Mouse (Mus musculus): ENCODE results near the gene Edn2. TPM values are rescaled to one million over a fixed set of nuclear protein-coding genes. Genes with fewer than 3 reads are reported as not detected.
A peak's percentile ranks its signal among the peaks of the same experiment; 100 is the strongest.

Edn2 gene
- 0.46 and 0.60 TPM in 2 replicates for polyA plus RNA-seq (2016; fragmentation: Nextera tagmentation; extraction: Ambion mirVana)

DNA sequence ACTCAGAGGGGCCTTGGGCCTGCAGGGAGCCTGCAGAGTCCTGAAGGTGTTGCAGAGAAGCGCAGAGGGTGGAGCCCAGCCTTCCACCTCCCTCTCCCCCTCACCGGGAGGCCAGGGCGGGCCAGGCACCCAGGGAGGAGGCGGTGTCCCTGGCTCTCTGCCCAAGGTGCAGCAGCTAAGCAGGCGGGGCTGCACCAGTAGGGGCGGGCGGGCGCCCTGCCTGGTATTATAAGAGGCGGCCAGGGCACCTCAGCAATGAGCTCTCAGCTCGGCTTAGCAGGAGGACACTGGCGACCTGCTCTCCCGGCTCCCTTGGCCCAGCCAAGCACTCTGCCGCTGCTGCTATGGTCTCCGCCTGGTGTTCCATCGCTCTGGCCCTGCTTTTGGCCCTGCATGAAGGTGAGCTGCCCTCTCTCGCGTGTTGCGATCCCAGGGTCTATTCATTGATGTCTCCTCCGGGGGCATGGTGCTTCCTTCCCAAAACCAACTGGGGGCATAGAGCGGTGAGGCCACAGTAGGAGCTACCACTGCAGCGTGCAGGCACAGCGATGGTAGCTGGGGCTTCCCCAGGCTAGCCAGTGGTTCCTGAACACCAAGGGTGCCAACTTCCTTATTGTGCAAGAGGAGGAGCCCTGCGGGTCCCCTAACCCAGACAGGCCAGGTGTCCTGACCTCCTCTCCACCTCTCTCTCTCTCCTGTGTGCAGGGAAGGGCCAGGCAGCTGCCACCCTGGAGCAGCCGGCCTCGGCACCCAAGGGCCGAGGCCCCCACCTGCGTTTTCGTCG lies at the start of gene Edn2:
Gene Edn2, plus strand, starts transcription at position 41 of the 784 bp plus-strand sequence.
- H3K9me3 ChIP-seq, result no peaks in the 10 kb centered on the region
- peak; percentile 85 for DNase-seq (ENCODE audit: low spot score)
- peaks cover 36% of the 10 kb centered on the region for H3K4me1 ChIP-seq
- H3K27me3 ChIP-seq (ENCODE audit: insufficient read depth, poor library complexity, severe bottlenecking), result peaks cover 49% of the 10 kb centered on the region
- 42% methylated on average over 28 of the region's 29 CpGs for WGBS
- peak within 1 kb of the TSS; percentile 57; the same call in 1 of the 2 replicates for H3K27ac ChIP-seq
- no peaks in the 10 kb centered on the region for H3K36me3 ChIP-seq
- peak within 1 kb of the TSS; percentile 38; the same call in 1 of the 2 replicates for H3K4me3 ChIP-seq

DNA sequence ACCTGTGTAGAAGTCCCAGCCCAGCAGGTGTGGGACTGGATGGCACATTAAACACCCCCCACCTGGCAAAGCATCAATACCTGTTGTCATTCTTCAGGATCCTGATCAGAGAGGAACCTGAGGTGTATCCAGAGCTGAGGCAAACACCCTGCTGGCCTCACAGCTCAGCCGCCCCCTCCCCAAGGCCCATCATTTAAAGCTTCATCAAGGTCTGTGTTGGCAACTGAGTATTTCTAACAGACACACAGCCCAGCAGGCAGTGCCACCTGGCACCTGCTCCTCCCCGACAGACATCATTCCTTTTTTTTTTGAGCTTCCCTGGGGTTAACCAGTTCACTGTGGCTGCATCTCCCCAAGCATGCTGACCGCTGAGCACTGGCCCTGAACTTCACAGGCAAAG lies 45.5 kb upstream of the Edn2 start:
- WGBS, result 84% methylated on average over 3 of the region's 3 CpGs
- no peak overlapping the region for H3K4me3 ChIP-seq
- H3K27me3 ChIP-seq (ENCODE audit: insufficient read depth, poor library complexity, severe bottlenecking), result peaks cover 5% of the 10 kb centered on the region; the same call in 1 of the 2 replicates
- H3K27ac ChIP-seq, result no peak overlapping the region
- H3K36me3 ChIP-seq, result no peaks in the 10 kb centered on the region
- H3K4me1 ChIP-seq, result no peaks in the 10 kb centered on the region
- no peak for DNase-seq (ENCODE audit: low spot score)
- no peaks in the 10 kb centered on the region for H3K9me3 ChIP-seq

DNA sequence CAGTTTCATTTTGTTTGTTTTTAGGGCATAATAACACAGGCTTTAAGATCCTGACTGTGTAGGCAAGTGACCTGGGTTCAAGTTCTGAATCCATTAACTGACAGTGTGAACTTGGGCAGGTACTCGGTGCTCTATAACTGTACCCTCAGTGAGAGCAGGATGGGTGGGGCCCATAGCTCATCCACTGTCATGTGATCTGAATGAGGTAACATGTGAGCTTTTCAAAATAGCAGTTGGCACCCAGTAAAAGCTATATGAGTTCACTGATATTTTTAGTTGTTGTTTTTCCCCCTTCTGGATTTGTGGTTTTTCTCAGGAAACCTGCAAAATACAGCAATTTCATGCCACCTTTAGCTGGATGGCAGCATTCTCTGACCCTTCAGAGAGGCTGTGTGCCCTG lies 44.7 kb upstream of the Edn2 start:
- no peaks in the 10 kb centered on the region for H3K9me3 ChIP-seq
- peaks cover 8% of the 10 kb centered on the region; the same call in 1 of the 2 replicates for H3K27me3 ChIP-seq (ENCODE audit: insufficient read depth, poor library complexity, severe bottlenecking)
- no peaks in the 10 kb centered on the region for H3K4me1 ChIP-seq
- no peak overlapping the region for H3K4me3 ChIP-seq
- DNase-seq (ENCODE audit: low spot score), result no peak
- no peak overlapping the region for H3K27ac ChIP-seq
- 84% methylated on average over 1 of the region's 1 CpGs for WGBS
- no peaks in the 10 kb centered on the region for H3K36me3 ChIP-seq

DNA sequence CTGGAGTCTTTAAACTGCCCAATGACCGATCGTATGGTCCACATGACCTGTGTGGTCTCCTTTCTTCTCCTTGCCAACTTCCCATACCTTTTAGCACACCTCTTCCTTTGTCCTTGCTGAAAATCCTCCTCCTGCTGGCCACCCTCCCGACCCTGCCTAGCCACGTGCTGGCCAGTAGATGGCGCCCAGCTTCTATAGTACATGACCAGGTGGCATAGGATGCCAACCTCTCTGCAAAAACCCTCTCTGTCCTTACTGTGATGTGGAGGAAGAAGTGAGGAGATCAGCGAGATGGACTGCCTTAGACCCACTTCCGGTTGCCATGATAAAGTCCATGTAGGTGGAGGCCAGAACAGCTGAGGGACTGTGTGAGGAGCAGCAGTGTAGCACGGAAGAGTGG lies 40.7 kb upstream of the Edn2 start:
- DNase-seq (ENCODE audit: low spot score), result no peak
- no peaks in the 10 kb centered on the region for H3K9me3 ChIP-seq
- WGBS, result 33% methylated on average over 8 of the region's 8 CpGs
- H3K27ac ChIP-seq, result no peak overlapping the region
- no peak overlapping the region for H3K4me3 ChIP-seq
- H3K4me1 ChIP-seq, result 0 out of 2 replicates have a peak, but pooled peaks cover 5% of the 10 kb centered on the region
- H3K36me3 ChIP-seq, result no peaks in the 10 kb centered on the region
- peaks cover 12% of the 10 kb centered on the region for H3K27me3 ChIP-seq (ENCODE audit: insufficient read depth, poor library complexity, severe bottlenecking)

DNA sequence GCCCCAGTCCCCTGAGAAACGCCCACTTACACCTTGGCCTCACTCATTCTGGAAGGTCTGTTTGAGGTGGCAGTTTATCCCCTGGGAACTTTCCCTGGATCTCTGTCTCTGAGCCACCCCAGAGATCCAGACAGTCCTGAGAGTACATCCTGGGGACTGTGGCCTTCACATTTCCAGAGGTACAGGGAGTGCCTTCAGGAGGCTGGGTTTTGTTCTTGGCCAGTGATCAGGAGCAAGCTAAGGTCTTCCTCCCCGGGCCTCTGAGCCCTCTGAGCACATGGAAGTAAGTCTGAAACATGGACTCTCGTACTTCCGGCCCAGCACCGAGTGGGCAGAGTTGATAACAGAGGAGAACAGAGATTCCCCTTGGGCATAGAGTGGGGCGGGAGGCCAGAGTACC lies 36.4 kb upstream of the Edn2 start:
- Histone ChIP-seq H3K4me3 (no peak overlapping the region), H3K27ac (no peak overlapping the region), H3K9me3 (no peaks in the 10 kb centered on the region), H3K36me3 (no peaks in the 10 kb centered on the region), H3K4me1 (peaks cover 9% of the 10 kb centered on the region; the same call in 1 of the 2 replicates), H3K27me3 (ENCODE audit: insufficient read depth, poor library complexity, severe bottlenecking) (peaks cover 12% of the 10 kb centered on the region)
- 67% methylated on average over 6 of the region's 6 CpGs for WGBS
- DNase-seq (ENCODE audit: low spot score), result no peak

DNA sequence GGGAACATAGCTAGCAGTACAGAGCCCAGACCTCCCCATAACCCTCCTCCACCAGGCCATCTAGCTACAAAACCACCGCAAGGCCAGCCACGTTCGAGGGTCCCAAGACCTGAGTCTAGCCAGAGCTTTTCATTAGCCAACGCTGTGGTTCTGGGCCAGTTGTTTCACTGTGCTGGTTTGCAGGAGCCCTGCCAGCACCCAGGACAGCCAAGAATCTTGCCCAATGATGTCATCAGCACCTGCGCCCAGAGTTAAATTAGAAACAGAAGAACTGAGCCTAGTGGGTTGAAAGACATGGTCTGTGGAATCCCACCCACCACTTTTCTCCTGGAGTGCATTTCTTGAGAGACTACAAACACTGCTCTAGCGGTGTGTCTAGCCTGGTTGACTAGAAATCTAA lies 35.0 kb upstream of the Edn2 start:
- no peaks in the 10 kb centered on the region for H3K9me3 ChIP-seq
- DNase-seq (ENCODE audit: low spot score), result no peak
- H3K27me3 ChIP-seq (ENCODE audit: insufficient read depth, poor library complexity, severe bottlenecking), result peaks cover 19% of the 10 kb centered on the region
- H3K27ac ChIP-seq, result no peak overlapping the region
- no peak overlapping the region for H3K4me3 ChIP-seq
- WGBS, result 83% methylated on average over 6 of the region's 6 CpGs
- H3K36me3 ChIP-seq, result no peaks in the 10 kb centered on the region
- H3K4me1 ChIP-seq, result peaks cover 9% of the 10 kb centered on the region; the same call in 1 of the 2 replicates

DNA sequence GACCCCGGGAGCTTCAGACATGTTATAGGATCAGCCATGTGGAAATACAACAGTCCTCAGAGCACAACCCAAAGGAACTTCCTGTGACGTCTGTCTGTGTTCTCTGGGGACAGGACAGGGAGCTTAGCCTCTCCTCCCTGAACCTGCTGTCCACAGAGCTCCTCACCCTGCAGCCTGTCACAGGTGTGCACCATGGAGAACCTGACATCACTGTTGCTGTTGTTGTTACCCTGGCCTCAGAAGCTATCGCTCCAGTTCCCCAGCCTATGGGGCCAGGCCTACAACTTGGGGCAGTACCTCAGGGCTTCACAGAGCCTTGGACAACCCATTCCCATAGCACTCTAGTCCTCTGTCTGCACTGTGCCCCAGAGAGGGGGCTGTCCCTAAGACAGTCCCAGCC lies 33.7 kb upstream of the Edn2 start:
- Histone ChIP-seq H3K4me3 (no peak overlapping the region), H3K9me3 (no peaks in the 10 kb centered on the region), H3K4me1 (peaks cover 13% of the 10 kb centered on the region; the same call in 1 of the 2 replicates), H3K27me3 (ENCODE audit: insufficient read depth, poor library complexity, severe bottlenecking) (peaks cover 22% of the 10 kb centered on the region), H3K36me3 (no peaks in the 10 kb centered on the region), H3K27ac (no peak overlapping the region)
- DNase-seq (ENCODE audit: low spot score), result no peak
- WGBS, result 80% methylated on average over 3 of the region's 3 CpGs

DNA sequence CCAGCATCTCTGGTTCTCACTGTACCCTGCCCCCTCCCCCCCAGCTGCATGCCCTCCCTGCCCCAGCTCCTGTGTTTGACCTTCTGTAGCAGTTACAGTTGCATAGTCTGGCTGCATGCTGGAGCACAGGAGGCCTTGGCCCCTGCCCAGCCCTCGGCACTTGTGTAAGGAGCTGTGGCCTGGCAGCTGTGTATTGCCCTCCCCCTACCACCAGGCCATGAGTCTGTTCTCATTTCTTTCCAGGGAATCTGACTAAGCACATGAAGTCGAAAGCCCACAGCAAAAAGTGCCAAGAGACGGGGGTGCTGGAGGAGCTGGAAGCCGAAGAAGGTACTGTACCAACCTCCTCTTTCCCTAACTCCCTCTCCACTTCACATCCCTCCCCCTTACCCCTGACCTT lies 33.0 kb upstream of the Edn2 start:
- no peaks in the 10 kb centered on the region for H3K36me3 ChIP-seq
- 74% methylated on average over 4 of the region's 4 CpGs for WGBS
- H3K27ac ChIP-seq, result 0 out of 2 replicates have a peak overlapping the region, but pooled peaks have one; percentile 16
- no peaks in the 10 kb centered on the region for H3K9me3 ChIP-seq
- DNase-seq (ENCODE audit: low spot score), result no peak
- no peak overlapping the region for H3K4me3 ChIP-seq
- peaks cover 13% of the 10 kb centered on the region; the same call in 1 of the 2 replicates for H3K4me1 ChIP-seq
- H3K27me3 ChIP-seq (ENCODE audit: insufficient read depth, poor library complexity, severe bottlenecking), result peaks cover 26% of the 10 kb centered on the region

DNA sequence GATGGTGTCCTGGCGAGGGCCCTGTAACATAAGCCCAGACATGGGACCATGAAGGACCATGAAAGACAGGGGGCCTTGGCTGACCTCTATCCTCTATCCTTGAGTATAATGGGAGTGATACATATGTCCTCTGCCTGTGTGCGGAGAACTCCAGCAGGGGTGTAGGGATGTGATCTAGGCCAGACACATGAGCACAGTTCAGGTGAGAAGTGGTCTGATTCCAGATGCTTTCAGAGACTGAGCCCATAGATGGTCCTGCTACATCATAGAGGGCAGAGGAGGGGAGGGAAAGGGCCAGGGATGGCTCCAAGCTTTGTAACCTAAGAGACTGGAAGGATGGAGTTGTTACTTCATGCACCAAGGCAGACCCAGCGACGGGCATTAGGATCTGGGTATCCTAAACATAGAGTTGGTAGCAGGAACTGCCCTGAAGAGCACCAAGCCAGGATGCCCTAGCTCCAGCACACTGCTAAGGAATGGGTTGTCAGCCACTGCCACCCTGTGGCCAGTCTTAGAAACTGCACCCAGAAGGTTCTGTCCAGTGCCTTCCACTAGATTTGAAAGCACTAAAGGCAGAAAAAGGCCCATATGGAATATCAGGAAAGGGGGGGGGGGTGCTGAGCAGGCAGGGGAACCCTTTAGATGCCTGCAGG lies 31.6 kb upstream of the Edn2 start:
- Histone ChIP-seq H3K27ac (no peak overlapping the region), H3K9me3 (no peaks in the 10 kb centered on the region), H3K36me3 (no peaks in the 10 kb centered on the region), H3K27me3 (ENCODE audit: insufficient read depth, poor library complexity, severe bottlenecking) (peaks cover 32% of the 10 kb centered on the region), H3K4me3 (no peak overlapping the region), H3K4me1 (peaks cover 13% of the 10 kb centered on the region; the same call in 1 of the 2 replicates)
- no peak for DNase-seq (ENCODE audit: low spot score)
- 38% methylated on average over 4 of the region's 4 CpGs for WGBS

DNA sequence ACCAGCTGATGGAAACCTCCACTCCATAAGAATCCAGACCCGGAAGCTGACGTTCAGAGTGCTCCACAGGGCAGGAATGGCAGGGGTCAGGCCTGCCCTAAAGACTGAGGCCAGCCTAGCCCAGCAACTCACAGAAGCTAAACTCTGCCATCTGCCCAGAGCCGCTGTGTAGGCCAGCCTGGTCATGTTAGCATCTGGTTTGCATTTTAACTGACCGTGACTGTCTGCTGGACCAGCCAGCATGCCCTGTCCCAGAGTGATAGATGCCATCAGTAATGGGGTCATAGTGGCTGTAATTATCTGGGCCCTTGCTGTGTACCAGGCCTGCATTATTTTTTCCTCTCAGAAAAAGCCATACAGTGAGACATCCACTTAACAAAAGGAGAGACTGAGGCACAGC lies 30.1 kb upstream of the Edn2 start:
- no peak overlapping the region for H3K27ac ChIP-seq

DNA sequence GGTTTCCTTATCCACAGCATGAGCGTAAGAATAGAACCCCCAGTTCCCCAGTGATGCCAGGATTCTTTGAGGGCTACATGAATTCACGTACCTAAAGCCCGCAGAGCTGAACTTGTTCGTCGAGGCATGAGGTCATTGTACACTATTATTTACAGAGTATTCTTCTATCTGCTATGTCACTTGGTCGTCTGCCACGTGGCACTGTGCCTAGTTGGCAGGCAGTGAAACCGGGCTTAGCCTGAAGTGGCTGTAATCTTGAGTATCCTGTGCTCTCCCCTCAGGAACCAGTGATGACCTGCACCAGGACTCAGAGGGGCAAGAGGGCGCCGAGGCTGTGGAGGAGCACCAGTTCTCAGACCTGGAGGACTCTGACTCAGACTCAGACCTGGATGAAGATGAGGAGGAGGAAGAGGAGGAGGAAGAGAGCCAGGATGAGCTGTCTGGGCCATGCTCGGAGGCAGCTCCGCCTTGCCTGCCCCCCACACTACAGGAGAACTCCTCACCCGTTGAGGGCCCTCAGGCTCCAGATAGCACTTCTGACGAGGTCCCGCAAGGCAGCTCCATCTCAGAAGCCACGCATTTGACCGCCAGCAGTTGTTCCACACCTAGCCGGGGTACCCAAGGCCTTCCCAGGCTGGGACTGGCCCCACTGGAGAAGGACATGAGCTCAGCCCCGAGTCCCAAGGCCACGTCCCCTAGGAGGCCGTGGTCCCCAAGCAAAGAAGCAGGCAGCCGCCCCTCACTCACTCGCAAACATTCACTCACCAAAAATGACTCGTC lies 29.4 kb upstream of the Edn2 start:
- H3K27me3 ChIP-seq (ENCODE audit: insufficient read depth, poor library complexity, severe bottlenecking), result peaks cover 27% of the 10 kb centered on the region
- peaks cover 8% of the 10 kb centered on the region; the same call in 1 of the 2 replicates for H3K4me1 ChIP-seq
- WGBS, result 74% methylated on average over 24 of the region's 24 CpGs
- H3K36me3 ChIP-seq, result no peaks in the 10 kb centered on the region
- H3K4me3 ChIP-seq, result no peak overlapping the region
- no peak overlapping the region for H3K27ac ChIP-seq
- no peaks in the 10 kb centered on the region for H3K9me3 ChIP-seq
- DNase-seq (ENCODE audit: low spot score), result no peak

More for the DNA sequence above, 30.1 kb upstream of the Edn2 start:
- Histone ChIP-seq H3K4me1 (peaks cover 8% of the 10 kb centered on the region; the same call in 1 of the 2 replicates), H3K9me3 (no peaks in the 10 kb centered on the region), H3K4me3 (no peak overlapping the region), H3K36me3 (no peaks in the 10 kb centered on the region), H3K27me3 (ENCODE audit: insufficient read depth, poor library complexity, severe bottlenecking) (peaks cover 27% of the 10 kb centered on the region)
- 79% methylated on average over 4 of the region's 4 CpGs for WGBS
- DNase-seq (ENCODE audit: low spot score), result no peak

DNA sequence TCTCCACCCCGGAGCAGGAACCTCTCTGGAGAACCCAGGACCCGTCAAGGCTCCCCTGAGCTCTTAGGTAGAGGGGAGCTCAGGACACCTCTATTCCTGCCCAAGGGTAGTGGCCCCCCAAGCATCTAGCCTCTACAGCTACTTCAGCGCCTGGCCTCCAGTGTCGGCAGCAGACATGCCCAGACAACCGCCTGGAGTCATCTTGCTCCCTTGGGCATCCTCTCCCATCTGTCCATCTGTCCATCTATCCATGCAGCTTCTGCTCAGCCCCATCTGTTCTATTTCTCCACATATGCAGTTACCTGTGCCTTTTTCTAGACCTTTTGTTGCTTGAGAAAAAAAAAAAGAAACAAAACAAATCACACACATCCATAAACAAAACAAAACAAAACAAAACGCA lies 26.8 kb upstream of the Edn2 start:
- Histone ChIP-seq H3K27ac (0 out of 2 replicates have a peak overlapping the region, but pooled peaks have one; percentile 42), H3K4me3 (no peak overlapping the region), H3K4me1 (peaks cover 4% of the 10 kb centered on the region; the same call in 1 of the 2 replicates), H3K9me3 (no peaks in the 10 kb centered on the region), H3K27me3 (ENCODE audit: insufficient read depth, poor library complexity, severe bottlenecking) (peaks cover 27% of the 10 kb centered on the region; the same call in 1 of the 2 replicates), H3K36me3 (no peaks in the 10 kb centered on the region)
- WGBS, result 78% methylated on average over 6 of the region's 6 CpGs
- no peak for DNase-seq (ENCODE audit: low spot score)
